In the genomic region with DNA sequence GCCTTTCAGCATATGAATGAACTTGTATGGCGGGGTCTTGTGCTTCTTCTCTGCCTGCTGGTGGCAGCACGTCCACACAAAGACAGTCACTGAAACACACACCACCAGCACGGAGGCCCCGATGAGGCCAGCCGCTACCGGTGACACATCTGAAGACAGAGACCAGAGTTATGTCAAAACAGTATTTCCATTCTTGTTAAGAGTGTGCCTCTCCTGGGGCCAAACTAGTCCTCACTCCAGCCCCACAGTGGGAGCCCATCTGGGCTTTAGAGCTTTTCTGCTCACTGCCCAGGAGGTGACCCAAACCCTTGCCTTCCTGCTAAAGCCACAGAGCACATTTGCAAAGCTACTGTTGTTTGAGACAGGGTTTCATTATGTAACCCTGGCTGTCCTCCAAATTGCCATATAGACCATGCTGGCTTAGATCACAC, we compare ENCODE assay signal across 10 mouse cellular contexts. TPM values are rescaled to one million over a fixed set of nuclear protein-coding genes. Genes with fewer than 3 reads are reported as not detected.
A peak's percentile ranks its signal among the peaks of the same experiment; 100 is the strongest.
DNase-seq lines count a peak whose midpoint lies in the region; ATAC-seq and TF ChIP-seq lines count a peak whose summit lies in the region.
"Had no signal": no experiment of that assay in that cellular context is flagged by ENCODE, and none has a peak within 500 bp of the region (broad histone marks: within the 10 kb centered on the region; RNA-seq: fewer than 3 reads in every experiment).

No protein-coding gene starts in this region.

- ATAC-seq in forebrain, embryonic 16.5 days = no peak
- no peak for ATAC-seq in lung, embryonic 14.5 days (ENCODE audit: insufficient read depth)
- 0 out of 2 replicates have a peak, but pooled peaks have one; percentile 34 for ATAC-seq in megakaryocyte-erythroid progenitor cell, adult 5-6 weeks (replicated peaks; ENCODE audit: low FRiP score, low TSS enrichment, poor library complexity, severe bottlenecking)
- ATAC-seq in granulocyte monocyte progenitor cell, adult 5-6 weeks (replicated peaks; ENCODE audit: poor library complexity, severe bottlenecking) = no peak; the same call in 1 of the 2 replicates

- 78% methylated on average over 6 of the region's 6 CpGs for WGBS in forebrain, embryonic 10.5 days
- WGBS in forebrain, embryonic 16.5 days = 24% methylated on average over 6 of the region's 6 CpGs
- 58% methylated on average over 6 of the region's 6 CpGs for WGBS in lung, embryonic 14.5 days

- no peaks in the 10 kb centered on the region for H3K27me3 ChIP-seq in forebrain, embryonic 10.5 days (ENCODE audit: poor library complexity, severe bottlenecking)
- no peaks in the 10 kb centered on the region for H3K27me3 ChIP-seq in forebrain, embryonic 16.5 days (replicated peaks; ENCODE audit: control insufficient read depth, insufficient read depth, low read length)
- no peaks in the 10 kb centered on the region for H3K27me3 ChIP-seq in lung, embryonic 14.5 days (ENCODE audit: insufficient read depth, low read length)
- H3K27me3 ChIP-seq: kidney, embryonic 15.5 days had no signal

- DNase-seq in forebrain, embryonic 10.5 days (ENCODE audit: extremely low spot score, low spot score) = no peak
- DNase-seq in lung, embryonic 14.5 days = peak; percentile 37
- no peak for DNase-seq in lung, postnatal 10 days
- peak; percentile 18 for DNase-seq in ZHBTc4 (ENCODE audit: low read depth, low spot score)
- no peak for DNase-seq in gastrocnemius, postnatal 25 days
- DNase-seq: right cerebral cortex, postnatal 25 days had no signal

- TF ChIP-seq CTCF in lung, embryonic 14.5 days (IDR thresholded peaks at IDR 0.05; ENCODE audit: low read depth) = peak; percentile 35

- H3K4me1 ChIP-seq in forebrain, embryonic 10.5 days = peaks cover 30% of the 10 kb centered on the region
- peaks cover 26% of the 10 kb centered on the region for H3K4me1 ChIP-seq in forebrain, embryonic 16.5 days (replicated peaks; ENCODE audit: control insufficient read depth, insufficient read depth, low read length)
- H3K4me1 ChIP-seq in lung, embryonic 14.5 days (ENCODE audit: insufficient read depth) = peaks cover 12% of the 10 kb centered on the region

- H3K36me3 ChIP-seq in forebrain, embryonic 10.5 days (replicated peaks) = peaks cover 90% of the 10 kb centered on the region
- peaks cover 26% of the 10 kb centered on the region for H3K36me3 ChIP-seq in forebrain, embryonic 16.5 days (ENCODE audit: control insufficient read depth, insufficient read depth)
- H3K36me3 ChIP-seq in lung, embryonic 14.5 days (ENCODE audit: insufficient read depth) = no peaks in the 10 kb centered on the region

- no peaks in the 10 kb centered on the region for H3K9me3 ChIP-seq in forebrain, embryonic 10.5 days
- no peaks in the 10 kb centered on the region for H3K9me3 ChIP-seq in forebrain, embryonic 16.5 days (ENCODE audit: control insufficient read depth, low read length)
- H3K9me3 ChIP-seq in lung, embryonic 14.5 days (ENCODE audit: low read depth, low read length) = no peaks in the 10 kb centered on the region
- H3K9me3 ChIP-seq: kidney, embryonic 15.5 days had no signal

- H3K4me3 ChIP-seq in forebrain, embryonic 10.5 days = no peak overlapping the region
- no peak overlapping the region for H3K4me3 ChIP-seq in forebrain, embryonic 16.5 days (replicated peaks; ENCODE audit: low read length)
- no peak overlapping the region for H3K4me3 ChIP-seq in lung, embryonic 14.5 days (ENCODE audit: low read depth, low read length)
- H3K4me3 ChIP-seq: kidney, embryonic 15.5 days had no signal

- H3K27ac ChIP-seq in forebrain, embryonic 10.5 days = 0 out of 2 replicates have a peak overlapping the region, but pooled peaks have one; percentile 15
- no peak overlapping the region; the same call in 1 of the 2 replicates for H3K27ac ChIP-seq in forebrain, embryonic 16.5 days (ENCODE audit: low read length)
- no peak overlapping the region for H3K27ac ChIP-seq in lung, embryonic 14.5 days (ENCODE audit: low read depth)
- H3K27ac ChIP-seq: kidney, embryonic 15.5 days had no signal

- H3K4me2 ChIP-seq in forebrain, embryonic 16.5 days (ENCODE audit: low read length) = no peak overlapping the region
- no peak overlapping the region for H3K4me2 ChIP-seq in lung, embryonic 14.5 days
- H3K4me2 ChIP-seq: kidney, embryonic 15.5 days had no signal

- H3K9ac ChIP-seq in forebrain, embryonic 16.5 days (replicated peaks; ENCODE audit: low read depth, low read length) = no peak overlapping the region
- H3K9ac ChIP-seq in lung, embryonic 14.5 days = no peak overlapping the region
- H3K9ac ChIP-seq: kidney, embryonic 15.5 days had no signal

RNA-seq across cellular contexts. Expression of a gene that starts 12.5 kb away (rescaled TPM):
- polyA plus RNA-seq in forebrain, embryonic 10.5 days (2016; fragmentation: Nextera tagmentation; extraction: Ambion mirVana) = 121 and 123 TPM in 2 replicates
- polyA plus RNA-seq in forebrain, embryonic 16.5 days (2015; fragmentation: Nextera tagmentation; extraction: Ambion mirVana) = 231 and 248 TPM in 2 replicates
- polyA plus RNA-seq in lung, embryonic 14.5 days (2014; fragmentation: Nextera tagmentation; extraction: Ambion mirVana) = 6.3 and 7.6 TPM in 2 replicates
- 0.22 and 1.5 TPM in 2 replicates for total RNA-seq in megakaryocyte-erythroid progenitor cell, adult 5-6 weeks (2014; fragmentation: Nextera tagmentation)
- total RNA-seq in megakaryocyte-erythroid progenitor cell, adult 5-6 weeks (2017) = 0.19 and 1.1 TPM in 2 replicates
- total RNA-seq in gastrocnemius, postnatal 25 days (2021) = 1 to 10 TPM; 3.1 to 3.7 TPM
- 0.19 and 0.62 TPM in 2 replicates for total RNA-seq in granulocyte monocyte progenitor cell, adult 5-6 weeks (2014; fragmentation: Nextera tagmentation)
- 0.65 and 1.1 TPM in 2 replicates for total RNA-seq in granulocyte monocyte progenitor cell, adult 5-6 weeks (2017)

RNA-seq across cellular contexts. Expression of a gene that starts 45.8 kb away (rescaled TPM):
- 32.3 and 34.3 TPM in 2 replicates for polyA plus RNA-seq in forebrain, embryonic 10.5 days (2016; fragmentation: Nextera tagmentation; extraction: Ambion mirVana)
- 43.2 and 52.6 TPM in 2 replicates for polyA plus RNA-seq in forebrain, embryonic 16.5 days (2015; fragmentation: Nextera tagmentation; extraction: Ambion mirVana)
- polyA plus RNA-seq in lung, embryonic 14.5 days (2014; fragmentation: Nextera tagmentation; extraction: Ambion mirVana) = 56.9 and 58.4 TPM in 2 replicates
- total RNA-seq in megakaryocyte-erythroid progenitor cell, adult 5-6 weeks (2014; fragmentation: Nextera tagmentation) = 16.7 and 20.0 TPM in 2 replicates
- total RNA-seq in megakaryocyte-erythroid progenitor cell, adult 5-6 weeks (2017) = 9.6 and 22.3 TPM in 2 replicates
- total RNA-seq in gastrocnemius, postnatal 25 days (2021) = 10 to 100 TPM; 18.4 to 18.7 TPM
- total RNA-seq in granulocyte monocyte progenitor cell, adult 5-6 weeks (2014; fragmentation: Nextera tagmentation) = 17.5 and 20.5 TPM in 2 replicates
- 20.0 and 26.5 TPM in 2 replicates for total RNA-seq in granulocyte monocyte progenitor cell, adult 5-6 weeks (2017)

Comparison
In these comparisons a context has a peak if more than half of its experiments do, and no peak if none do; other contexts are left out.
1. DNase-seq: peak in lung, embryonic 14.5 days (single experiment) and ZHBTc4 (single experiment); none in forebrain, embryonic 10.5 days (single experiment), lung, postnatal 10 days (single experiment) and gastrocnemius, postnatal 25 days (single experiment).